Mouse (Mus musculus): Measurements from ENCODE around the gene Samsn1. TPM values are rescaled to one million over a fixed set of nuclear protein-coding genes. Genes with fewer than 3 reads are reported as not detected.

The Samsn1 gene
- under 1 TPM; 0.19 to 0.23 TPM for total RNA-seq (2021)
- long read RNA-seq, experiment 1, result 0 reads
- long read RNA-seq, experiment 2, result 0 reads

- no peak for DNase-seq (ENCODE audit: low spot score)
These were observed at the start of gene Samsn1 for GRCm38 (mm10) chr16:76022181-76022580. TSS of gene Samsn1 (minus strand) at chr16:76022281.

- no peak for DNase-seq (ENCODE audit: low spot score)
These were observed 44.1 kb upstream of the Samsn1 start for GRCm38 (mm10) chr16:76066082-76066635.

- DNase-seq (ENCODE audit: low spot score), result no peak
These were observed 32.9 kb upstream of the Samsn1 start for GRCm38 (mm10) chr16:76054976-76055375.

- DNase-seq (ENCODE audit: low spot score), result no peak
These were observed 32.0 kb upstream of the Samsn1 start for GRCm38 (mm10) chr16:76054079-76054478.

GRCm38 (mm10) chr16:76053537-76053936 lies 31.5 kb upstream of the Samsn1 start:
- no peak for DNase-seq (ENCODE audit: low spot score)

GRCm38 (mm10) chr16:76047066-76047465 lies 25.0 kb upstream of the Samsn1 start:
- DNase-seq (ENCODE audit: low spot score), result no peak

GRCm38 (mm10) chr16:76040319-76040945 lies 18.4 kb upstream of the Samsn1 start:
- no peak for DNase-seq (ENCODE audit: low spot score)

- no peak for DNase-seq (ENCODE audit: low spot score)
These were observed 2.9 kb downstream of the Samsn1 start for GRCm38 (mm10) chr16:76019164-76019563.

- no peak for DNase-seq (ENCODE audit: low spot score)
These were observed 18.2 kb downstream of the Samsn1 start for GRCm38 (mm10) chr16:76003812-76004389.

- no peak for DNase-seq (ENCODE audit: low spot score)
These were observed 19.1 kb downstream of the Samsn1 start for GRCm38 (mm10) chr16:76002870-76003572.

GRCm38 (mm10) chr16:76002287-76002686 lies 19.8 kb downstream of the Samsn1 start:
- no peak for DNase-seq (ENCODE audit: low spot score)

- no peak for DNase-seq (ENCODE audit: low spot score)
These were observed 20.3 kb downstream of the Samsn1 start for GRCm38 (mm10) chr16:76001788-76002187.

- no peak for DNase-seq (ENCODE audit: low spot score)
These were observed 22.0 kb downstream of the Samsn1 start for GRCm38 (mm10) chr16:76000127-76000526.

GRCm38 (mm10) chr16:75990173-75990572 lies 31.9 kb downstream of the Samsn1 start:
- no peak for DNase-seq (ENCODE audit: low spot score)

- DNase-seq (ENCODE audit: low spot score), result no peak
These were observed 38.2 kb downstream of the Samsn1 start for GRCm38 (mm10) chr16:75983831-75984230.

GRCm38 (mm10) chr16:75979381-75979780 lies 42.7 kb downstream of the Samsn1 start:
- no peak for DNase-seq (ENCODE audit: low spot score)

GRCm38 (mm10) chr16:75977798-75978197 lies 44.3 kb downstream of the Samsn1 start:
- no peak for DNase-seq (ENCODE audit: low spot score)

GRCm38 (mm10) chr16:75975682-75976332 lies 46.3 kb downstream of the Samsn1 start:
- no peak for DNase-seq (ENCODE audit: low spot score)

- no peak for DNase-seq (ENCODE audit: low spot score)
These were observed 51.6 kb downstream of the Samsn1 start for GRCm38 (mm10) chr16:75970266-75970998.

GRCm38 (mm10) chr16:75962021-75962420 lies 60.1 kb downstream of the Samsn1 start:
- no peak for DNase-seq (ENCODE audit: low spot score)

GRCm38 (mm10) chr16:75961487-75961886 lies 60.6 kb downstream of the Samsn1 start:
- DNase-seq (ENCODE audit: low spot score), result no peak
